8 mouse cellular contexts compared by ENCODE assay signal in genomic region chr3:135440221-135440620, GRCm38 (mm10). TPM values are rescaled to one million over a fixed set of nuclear protein-coding genes. Genes with fewer than 3 reads are reported as not detected.
A peak's percentile ranks its signal among the peaks of the same experiment; 100 is the strongest.
DNase-seq lines count a peak whose midpoint lies in the region; ATAC-seq and TF ChIP-seq lines count a peak whose summit lies in the region.

No protein-coding gene starts in this region.

- peak overlapping the region; percentile 92 for H3K4me2 ChIP-seq in heart, embryonic 13.5 days
- peak overlapping the region; percentile 79 for H3K4me2 ChIP-seq in kidney, postnatal 0 days (ENCODE audit: low read length)
- H3K4me2 ChIP-seq in lung, embryonic 16.5 days (ENCODE audit: low read depth, low read length): peak overlapping the region; percentile 82

- H3K27me3 ChIP-seq in MEL (ENCODE audit: control insufficient read depth in 1 of 2, insufficient read depth in 2 of 2, low read length in 2 of 2): no peaks in the 10 kb centered on the region
- H3K27me3 ChIP-seq in heart, embryonic 13.5 days (replicated peaks): no peaks in the 10 kb centered on the region
- H3K27me3 ChIP-seq in kidney, postnatal 0 days (ENCODE audit: insufficient read depth, low read length): no peaks in the 10 kb centered on the region
- H3K27me3 ChIP-seq in lung, embryonic 16.5 days (ENCODE audit: control insufficient read depth, insufficient read depth, low read depth, low read length): no peaks in the 10 kb centered on the region

- peaks cover 48% of the 10 kb centered on the region for H3K79me2 ChIP-seq in MEL (ENCODE audit: control insufficient read depth, insufficient read depth, low read length, poor library complexity)

- H3K4me3 ChIP-seq in MEL (ENCODE audit: control insufficient read depth in 1 of 2, insufficient read depth in 1 of 2, low read depth in 2 of 2, low read length in 2 of 2): peak overlapping the region; percentile 83 to 90
- peak overlapping the region; percentile 97 for H3K4me3 ChIP-seq in heart, embryonic 13.5 days
- peak overlapping the region; percentile 95 for H3K4me3 ChIP-seq in kidney, postnatal 0 days (replicated peaks; ENCODE audit: low read depth, low read length)
- peak overlapping the region; percentile 95 for H3K4me3 ChIP-seq in lung, embryonic 16.5 days (ENCODE audit: low read length)
- peak overlapping the region; percentile 49 for H3K4me3 ChIP-seq in olfactory bulb, adult 2 months (ENCODE audit: insufficient read depth, low read depth, low read length)

- peak; percentile 30 for ATAC-seq in common myeloid progenitor, adult 5-6 weeks (replicated peaks; ENCODE audit: low read depth, poor library complexity, severe bottlenecking)
- ATAC-seq in heart, embryonic 13.5 days (ENCODE audit: extremely low read depth, insufficient number of reproducible peaks, low FRiP score, low TSS enrichment): no peak
- no peak for ATAC-seq in kidney, postnatal 0 days (replicated peaks; ENCODE audit: low FRiP score, low read depth)
- ATAC-seq in lung, embryonic 16.5 days (ENCODE audit: low read depth): no peak

- no peak; a peak in 1 of 4 replicates for TF ChIP-seq EP300 in MEL (IDR thresholded peaks at IDR 0.05; ENCODE audit: low read depth in 1 of 2, low read length in 2 of 2)

- H3K36me3 ChIP-seq in MEL (ENCODE audit: control insufficient read depth in 1 of 2, insufficient read depth in 2 of 2, low read length in 2 of 2): peaks cover 32 to 43% of the 10 kb centered on the region in 2 experiments
- peaks cover 29% of the 10 kb centered on the region for H3K36me3 ChIP-seq in heart, embryonic 13.5 days
- H3K36me3 ChIP-seq in kidney, postnatal 0 days (ENCODE audit: insufficient read depth, low read length): no peaks in the 10 kb centered on the region
- H3K36me3 ChIP-seq in lung, embryonic 16.5 days (ENCODE audit: control insufficient read depth, insufficient read depth, low read length): no peaks in the 10 kb centered on the region

- H3K9me3 ChIP-seq in MEL (replicated peaks; ENCODE audit: insufficient read depth, low read length): no peaks in the 10 kb centered on the region
- no peaks in the 10 kb centered on the region for H3K9me3 ChIP-seq in heart, embryonic 13.5 days
- H3K9me3 ChIP-seq in kidney, postnatal 0 days (replicated peaks; ENCODE audit: low read length): no peaks in the 10 kb centered on the region
- H3K9me3 ChIP-seq in lung, embryonic 16.5 days (ENCODE audit: control insufficient read depth, low read length): no peaks in the 10 kb centered on the region

- H3K9ac ChIP-seq in MEL (ENCODE audit: control insufficient read depth, low read depth, low read length, poor library complexity, severe bottlenecking): peak overlapping the region; percentile 94
- peak overlapping the region; percentile 98 for H3K9ac ChIP-seq in heart, embryonic 13.5 days
- H3K9ac ChIP-seq in kidney, postnatal 0 days (ENCODE audit: low read depth, low read length): peak overlapping the region; percentile 99
- peak overlapping the region; percentile 98 for H3K9ac ChIP-seq in lung, embryonic 16.5 days (ENCODE audit: low read length)

- peak in 1 of 2 experiments; percentile 46; a peak in 1 of 4 replicates for TF ChIP-seq POLR2A in MEL (IDR thresholded peaks at IDR 0.05; ENCODE audit: control insufficient read depth in 1 of 2, insufficient read depth in 1 of 2, low read depth in 1 of 2, low read length in 2 of 2, poor library complexity in 1 of 2)
- no peak for TF ChIP-seq POLR2A in olfactory bulb, adult 2 months (IDR thresholded peaks at IDR 0.05; ENCODE audit: insufficient read depth, low read depth, low read length)

- TF ChIP-seq CTCF in MEL (IDR thresholded peaks at IDR 0.05 in 2 of 3, conservative IDR thresholded peaks at IDR 0.05 in 1 of 3; ENCODE audit: control insufficient read depth in 1 of 3, insufficient read depth in 1 of 3, low read depth in 2 of 3, low read length in 3 of 3, poor library complexity in 1 of 3, severe bottlenecking in 1 of 3): no peak
- TF ChIP-seq CTCF in kidney, postnatal 0 days (IDR thresholded peaks at IDR 0.05; ENCODE audit: low read depth): no peak
- no peak for TF ChIP-seq CTCF in olfactory bulb, adult 2 months (IDR thresholded peaks at IDR 0.05; ENCODE audit: insufficient read depth, low read depth, low read length)

- H3K4me1 ChIP-seq in MEL (ENCODE audit: control insufficient read depth in 1 of 2, insufficient read depth in 2 of 2, low read length in 2 of 2): peaks cover 12 to 27% of the 10 kb centered on the region in 2 experiments; a peak in 3 of 4 replicates
- H3K4me1 ChIP-seq in heart, embryonic 13.5 days: peaks cover 42% of the 10 kb centered on the region
- no peaks in the 10 kb centered on the region for H3K4me1 ChIP-seq in kidney, postnatal 0 days (replicated peaks; ENCODE audit: insufficient read depth, low read length)
- peaks cover 8% of the 10 kb centered on the region for H3K4me1 ChIP-seq in lung, embryonic 16.5 days (replicated peaks; ENCODE audit: control insufficient read depth, insufficient read depth, low read length)
- H3K4me1 ChIP-seq in olfactory bulb, adult 2 months (ENCODE audit: control insufficient read depth, insufficient read depth, low read length): no peaks in the 10 kb centered on the region

- TF ChIP-seq RAD21 in MEL (IDR thresholded peaks at IDR 0.05; ENCODE audit: low read depth, low read length): no peak

- H3K27ac ChIP-seq in MEL (ENCODE audit: control insufficient read depth, low read depth, low read length): peak overlapping the region; percentile 84
- peak overlapping the region; percentile 100 for H3K27ac ChIP-seq in heart, embryonic 13.5 days (replicated peaks)
- peak overlapping the region; percentile 100 for H3K27ac ChIP-seq in kidney, postnatal 0 days
- H3K27ac ChIP-seq in lung, embryonic 16.5 days (ENCODE audit: low read length): peak overlapping the region; percentile 100; the same call in 1 of the 2 replicates
- H3K27ac ChIP-seq in olfactory bulb, adult 2 months (ENCODE audit: insufficient read depth, low read depth, low read length): no peak overlapping the region

- 14% methylated on average over 7 of the region's 7 CpGs for WGBS in heart, embryonic 13.5 days
- 7% methylated on average over 7 of the region's 7 CpGs for WGBS in kidney, postnatal 0 days
- WGBS in lung, embryonic 16.5 days: 5% methylated on average over 7 of the region's 7 CpGs
- 3% methylated on average over 7 of the region's 7 CpGs for WGBS in olfactory bulb, adult 2 months

- DNase-seq in CD4-positive, CD25-positive, alpha-beta regulatory T cell, adult 2 months (ENCODE audit: low read depth, low spot score): peak; percentile 77
- DNase-seq in MEL (ENCODE audit: low read depth, low spot score): peak; percentile 83
- DNase-seq in kidney, postnatal 0 days (ENCODE audit: low spot score): peak; percentile 71
- DNase-seq in ovary, postnatal 10 days (ENCODE audit: low spot score): no peak

TF ChIP-seq in MEL, 35 proteins besides CTCF, POLR2A, EP300 and RAD21 (continues in another document):
- TF ChIP-seq ZKSCAN1 (IDR thresholded peaks at IDR 0.05; ENCODE audit: low read depth, low read length) (no peak; the same call in 1 of the 2 replicates), GATA1 (IDR thresholded peaks at IDR 0.05; ENCODE audit: low read depth, low read length) (no peak), HCFC1 (IDR thresholded peaks at IDR 0.05; ENCODE audit: low read depth, low read length) (peak; percentile 68), ZMIZ1 (IDR thresholded peaks at IDR 0.05; ENCODE audit: low read depth, low read length) (0 out of 2 replicates have a peak, but pooled peaks have one; percentile 35), JUND (IDR thresholded peaks at IDR 0.05; ENCODE audit: low read depth, low read length) (no peak), ELF1 (IDR thresholded peaks at IDR 0.05; ENCODE audit: low read depth, low read length) (peak; percentile 58; the same call in 1 of the 2 replicates), MAFK (IDR thresholded peaks at IDR 0.05; ENCODE audit: borderline replicate concordance, low read depth, low read length) (no peak), POLR2AphosphoS2 (IDR thresholded peaks at IDR 0.05; ENCODE audit: low read length) (no peak), ETS1 (IDR thresholded peaks at IDR 0.05; ENCODE audit: low read depth, low read length) (peak; percentile 17; the same call in 1 of the 2 replicates), TAL1 (IDR thresholded peaks at IDR 0.05; ENCODE audit: low read length) (no peak)

RNA-seq across cellular contexts. Expression of gene Ube2d3, which starts 2.3 kb away (rescaled TPM):
- total RNA-seq in MEL (2012; rRNA removed): 340 and 348 TPM in 2 replicates
- 100 to 1,000 TPM in 1 of 2 experiments, 10 to 100 TPM in 1; 40.9 to 432 TPM for polyA plus RNA-seq in MEL (2012; ENCODE audit: insufficient read depth in 1 of 2, insufficient read length in 2 of 2, low read depth in 1 of 2, low replicate concordance in 2 of 2, missing spikeins in 1 of 2)
- total RNA-seq in common myeloid progenitor, adult 5-6 weeks (2017): 485 and 753 TPM in 2 replicates
- 398 and 436 TPM in 2 replicates for polyA plus RNA-seq in heart, embryonic 13.5 days (2015; fragmentation: Nextera tagmentation; extraction: Ambion mirVana)
- polyA plus RNA-seq in kidney, postnatal 0 days (2015; fragmentation: Nextera tagmentation; extraction: Ambion mirVana): 509 and 531 TPM in 2 replicates
- 485 and 516 TPM in 2 replicates for polyA plus RNA-seq in lung, embryonic 16.5 days (2015; fragmentation: Nextera tagmentation; extraction: Ambion mirVana)
- polyA plus RNA-seq in olfactory bulb, adult 2 months (2012; ENCODE audit: insufficient read depth, insufficient read length, low replicate concordance, missing spikeins): 60.9 and 109 TPM in 2 replicates

RNA-seq across cellular contexts. Expression of gene Cisd2, which starts 16.5 kb away (rescaled TPM):
- total RNA-seq in MEL (2012; rRNA removed): 23.9 and 24.8 TPM in 2 replicates
- polyA plus RNA-seq in MEL (2012; ENCODE audit: insufficient read depth in 1 of 2, insufficient read length in 2 of 2, low read depth in 1 of 2, low replicate concordance in 2 of 2, missing spikeins in 1 of 2): 10 to 100 TPM in 1 of 2 experiments, not detected in 1; 26.9 TPM
- 37.4 and 56.9 TPM in 2 replicates for total RNA-seq in common myeloid progenitor, adult 5-6 weeks (2017)
- polyA plus RNA-seq in heart, embryonic 13.5 days (2015; fragmentation: Nextera tagmentation; extraction: Ambion mirVana): 45.3 and 52.7 TPM in 2 replicates
- polyA plus RNA-seq in kidney, postnatal 0 days (2015; fragmentation: Nextera tagmentation; extraction: Ambion mirVana): 57.8 and 65.2 TPM in 2 replicates
- 60.3 and 62.8 TPM in 2 replicates for polyA plus RNA-seq in lung, embryonic 16.5 days (2015; fragmentation: Nextera tagmentation; extraction: Ambion mirVana)
- not detected in 2 replicates for polyA plus RNA-seq in olfactory bulb, adult 2 months (2012; ENCODE audit: insufficient read depth, insufficient read length, low replicate concordance, missing spikeins)

RNA-seq across cellular contexts. Expression of gene Manba, which starts 45.2 kb away (rescaled TPM):
- 8.1 and 9.1 TPM in 2 replicates for total RNA-seq in MEL (2012; rRNA removed)
- 10 to 100 TPM in 1 of 2 experiments, not detected in 1; 10.6 TPM for polyA plus RNA-seq in MEL (2012; ENCODE audit: insufficient read depth in 1 of 2, insufficient read length in 2 of 2, low read depth in 1 of 2, low replicate concordance in 2 of 2, missing spikeins in 1 of 2)
- 22.7 and 31.2 TPM in 2 replicates for total RNA-seq in common myeloid progenitor, adult 5-6 weeks (2017)
- polyA plus RNA-seq in heart, embryonic 13.5 days (2015; fragmentation: Nextera tagmentation; extraction: Ambion mirVana): 31.5 and 37.4 TPM in 2 replicates
- 37.8 and 41.8 TPM in 2 replicates for polyA plus RNA-seq in kidney, postnatal 0 days (2015; fragmentation: Nextera tagmentation; extraction: Ambion mirVana)
- 11.2 and 11.8 TPM in 2 replicates for polyA plus RNA-seq in lung, embryonic 16.5 days (2015; fragmentation: Nextera tagmentation; extraction: Ambion mirVana)
- polyA plus RNA-seq in olfactory bulb, adult 2 months (2012; ENCODE audit: insufficient read depth, insufficient read length, low replicate concordance, missing spikeins): not detected in 2 replicates
